Mouse (Mus musculus) A20 (cell line): ENCODE measurements around the gene Ptbp3.

Experiments
- DNase-seq: peaks from one replicate; pipeline ENCODE4 v3.0.0-alpha.2; 2011; ENCODE audit warnings: low read depth, low spot score

Ptbp3 gene

GRCm38 (mm10) chr4:59555177-59555576 is 6.0 kb upstream of the Ptbp3 start:
- DNase-seq: no peak

GRCm38 (mm10) chr4:59553576-59553975 is 4.4 kb upstream of the Ptbp3 start:
- no peak for DNase-seq

GRCm38 (mm10) chr4:59552835-59553234 is 3.7 kb upstream of the Ptbp3 start:
- no peak for DNase-seq

GRCm38 (mm10) chr4:59551901-59552300 is 2.7 kb upstream of the Ptbp3 start:
- no peak for DNase-seq

GRCm38 (mm10) chr4:59549977-59550560 is 905 bp upstream of the Ptbp3 start:
- peak; percentile 73 for DNase-seq

GRCm38 (mm10) chr4:59548560-59549174 is 497 bp downstream of the Ptbp3 start:
- peak; percentile 89 for DNase-seq

- no peak for DNase-seq
Observed at GRCm38 (mm10) chr4:59548011-59548559, 1.1 kb downstream of the Ptbp3 start.

GRCm38 (mm10) chr4:59547136-59547889 is 1.9 kb downstream of the Ptbp3 start:
- DNase-seq: peak; percentile 74

- peak; percentile 66 for DNase-seq
Observed at GRCm38 (mm10) chr4:59546285-59547071, 2.7 kb downstream of the Ptbp3 start.

GRCm38 (mm10) chr4:59544654-59545053 is 4.5 kb downstream of the Ptbp3 start:
- DNase-seq: no peak

GRCm38 (mm10) chr4:59543006-59543405 is 6.2 kb downstream of the Ptbp3 start:
- DNase-seq: peak; percentile 46

- DNase-seq: no peak
Observed at GRCm38 (mm10) chr4:59536281-59536680, 12.9 kb downstream of the Ptbp3 start.

- peak; percentile 44 for DNase-seq
Observed at GRCm38 (mm10) chr4:59535624-59536023, 13.5 kb downstream of the Ptbp3 start.

GRCm38 (mm10) chr4:59533268-59533667 is 15.9 kb downstream of the Ptbp3 start:
- no peak for DNase-seq

- peak; percentile 21 for DNase-seq
Observed at GRCm38 (mm10) chr4:59531172-59531571, 18.0 kb downstream of the Ptbp3 start.

GRCm38 (mm10) chr4:59527470-59527869 is 21.7 kb downstream of the Ptbp3 start:
- no peak for DNase-seq

- no peak for DNase-seq
Observed at GRCm38 (mm10) chr4:59526728-59527127, 22.4 kb downstream of the Ptbp3 start.

- no peak for DNase-seq
Observed at GRCm38 (mm10) chr4:59524875-59525274, 24.3 kb downstream of the Ptbp3 start.

GRCm38 (mm10) chr4:59510321-59510720 is 38.8 kb downstream of the Ptbp3 start:
- no peak for DNase-seq

GRCm38 (mm10) chr4:59509558-59509957 is 39.6 kb downstream of the Ptbp3 start:
- no peak for DNase-seq

GRCm38 (mm10) chr4:59507766-59508165 is 41.4 kb downstream of the Ptbp3 start:
- no peak for DNase-seq

GRCm38 (mm10) chr4:59506704-59507103 is 42.5 kb downstream of the Ptbp3 start:
- no peak for DNase-seq
